Mouse (Mus musculus) myocyte (in vitro differentiated cells): Measurements from ENCODE around the gene Tarbp1.

Source experiments
- TCF12 ChIP-seq: IDR thresholded peaks from one replicate; pipeline ENCODE4 v1.6.1; 2011; ENCODE audit warnings: mild to moderate bottlenecking, control low read depth; ENCODE audit not compliant: poor library complexity, insufficient read depth, severe bottlenecking
- USF1 ChIP-seq: IDR thresholded peaks from one replicate; pipeline ENCODE4 v1.6.1; 2011; ENCODE audit warnings: low read depth, mild to moderate bottlenecking, control low read depth, moderate library complexity

DNA sequence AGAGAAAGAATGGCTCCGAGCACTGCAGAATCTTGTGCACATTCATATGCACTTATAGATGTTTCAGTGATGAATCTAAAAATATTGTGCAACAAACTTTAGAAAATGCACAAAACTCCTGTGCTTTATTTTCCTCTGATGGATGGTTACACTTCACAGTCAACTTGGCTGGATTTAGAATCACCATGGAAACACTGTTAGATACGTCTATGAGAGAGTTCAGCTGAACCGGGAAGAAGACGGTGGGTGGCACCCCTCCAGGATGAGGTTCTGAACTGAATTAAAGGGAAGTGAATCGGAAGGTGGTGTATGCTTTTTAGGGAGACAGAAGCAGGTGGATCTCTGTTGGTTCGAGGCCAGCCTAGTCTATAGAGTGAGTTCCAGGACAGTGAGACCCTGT, 34.8 kb upstream of the Tarbp1 start:
- no peak for TF ChIP-seq USF1
- no peak for TF ChIP-seq TCF12
